Mouse (Mus musculus): Measurements from ENCODE around the gene Nup54. TPM values are rescaled to one million over a fixed set of nuclear protein-coding genes. Genes with fewer than 3 reads are reported as not detected.

The Nup54 gene
- polyA plus RNA-seq, 1 experiment, result 13.4 TPM

DNA sequence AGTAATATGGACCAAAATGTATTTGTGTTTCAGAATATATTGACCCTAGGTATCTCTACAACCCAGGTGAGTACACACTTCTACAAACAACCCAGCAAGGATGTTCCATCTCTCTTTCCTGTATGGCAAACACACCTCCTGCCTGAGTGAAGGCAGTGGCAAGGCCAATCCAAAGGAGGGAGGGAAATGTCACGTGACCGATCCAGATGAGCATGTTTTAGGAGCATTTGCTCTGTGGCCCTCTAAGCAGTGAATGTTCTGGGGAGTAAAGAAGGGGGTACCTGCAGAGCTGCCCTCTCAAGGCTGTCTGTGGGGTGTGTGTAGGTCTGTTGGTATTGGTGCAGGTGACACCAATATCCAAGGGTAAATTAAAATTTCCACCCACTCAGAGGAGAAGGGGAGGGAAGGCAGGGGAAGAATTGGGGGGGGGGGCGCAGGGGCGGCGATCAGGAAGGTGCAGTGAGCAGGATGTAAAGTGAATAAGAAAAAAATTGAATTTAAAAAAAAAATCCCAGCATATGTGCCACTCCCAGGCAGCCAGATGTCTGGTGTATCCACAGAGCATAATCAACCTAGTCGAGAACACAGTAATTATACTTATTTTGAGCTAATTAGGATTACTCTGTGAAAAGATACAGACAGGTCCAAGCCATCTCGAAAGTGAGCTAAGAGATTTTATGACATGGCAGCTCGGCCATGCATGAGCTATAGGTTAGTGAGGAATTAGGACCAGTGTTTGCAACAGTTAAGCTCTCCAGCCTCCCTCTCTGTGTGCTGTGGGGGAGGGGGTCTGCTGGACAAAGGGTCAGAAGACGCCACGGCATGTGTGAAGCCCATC lies 31.2 kb downstream of the Nup54 start:
- Histone ChIP-seq H3K4me3 (ENCODE audit: insufficient read depth, poor library complexity, severe bottlenecking) (no peak overlapping the region), H3K36me3 (ENCODE audit: control insufficient read depth, insufficient read depth) (no peaks in the 10 kb centered on the region), H3K27me3 (ENCODE audit: control insufficient read depth, insufficient read depth, insufficient read length) (no peaks in the 10 kb centered on the region), H3K79me2 (ENCODE audit: control insufficient read depth, insufficient read depth) (no peaks in the 10 kb centered on the region), H3K79me3 (ENCODE audit: low read depth) (no peaks in the 10 kb centered on the region), H3ac (ENCODE audit: control insufficient read depth, insufficient read length, low read depth) (no peak overlapping the region)
- TF ChIP-seq USF1 (IDR thresholded peaks at IDR 0.05; ENCODE audit: low read depth), result peak; percentile 53
- no peak for TF ChIP-seq CTCF (IDR thresholded peaks at IDR 0.05; ENCODE audit: control insufficient read depth, insufficient read depth, insufficient read length)

DNA sequence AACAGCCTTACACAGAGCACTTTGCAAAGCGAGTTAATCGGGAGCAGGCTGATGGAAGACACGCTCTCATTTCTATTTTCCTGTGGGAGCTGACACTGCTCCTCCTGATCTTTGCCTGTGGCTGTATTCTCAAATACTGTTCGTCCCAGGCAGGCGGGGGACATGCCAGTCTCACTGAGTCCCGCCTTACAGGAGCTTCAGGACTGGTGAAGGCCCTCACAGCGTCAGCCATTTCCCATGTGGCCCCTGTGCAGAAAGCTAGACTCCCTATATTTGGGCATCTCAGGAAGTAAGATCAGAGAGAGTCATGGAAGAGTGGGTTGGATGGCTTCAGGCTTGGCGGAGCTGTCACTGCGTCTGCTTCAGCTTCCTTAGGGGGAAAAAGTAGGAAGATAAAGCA lies 32.2 kb downstream of the Nup54 start:
- TF ChIP-seq CTCF (IDR thresholded peaks at IDR 0.05; ENCODE audit: control insufficient read depth, insufficient read depth, insufficient read length) (no peak), MYOG (IDR thresholded peaks at IDR 0.05; ENCODE audit: control insufficient read depth, extremely low read depth, insufficient read length) (no peak), MAX (IDR thresholded peaks at IDR 0.05) (no peak)
- no peaks in the 10 kb centered on the region for H3K79me3 ChIP-seq (ENCODE audit: low read depth)
- H3K4me3 ChIP-seq (ENCODE audit: insufficient read depth, poor library complexity, severe bottlenecking), result no peak overlapping the region
- H3K36me3 ChIP-seq (ENCODE audit: control insufficient read depth, insufficient read depth), result no peaks in the 10 kb centered on the region
- no peaks in the 10 kb centered on the region for H3K79me2 ChIP-seq (ENCODE audit: control insufficient read depth, insufficient read depth)
- H3K27me3 ChIP-seq (ENCODE audit: control insufficient read depth, insufficient read depth, insufficient read length), result no peaks in the 10 kb centered on the region
- no peak overlapping the region for H3ac ChIP-seq (ENCODE audit: control insufficient read depth, insufficient read length, low read depth)

DNA sequence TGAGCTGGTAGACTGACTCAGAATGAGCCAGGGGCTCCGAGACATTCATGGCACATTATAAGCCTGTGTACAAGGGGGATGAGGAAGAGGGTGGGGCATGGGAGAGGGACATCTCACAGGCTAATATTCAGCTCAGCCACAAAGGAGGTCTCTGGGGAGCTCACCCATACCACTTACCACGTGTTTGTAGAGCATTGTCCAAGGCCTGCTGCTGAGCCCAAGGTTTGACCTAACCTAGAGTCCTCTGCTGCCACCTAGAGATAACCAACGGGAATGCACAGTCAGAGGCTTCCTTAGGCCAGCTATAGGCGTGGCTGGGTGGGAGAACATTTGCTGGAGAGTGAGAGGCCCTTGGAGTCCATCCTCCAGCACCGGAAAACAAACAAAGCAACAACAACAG lies 36.9 kb downstream of the Nup54 start:
- peak; percentile 51 for TF ChIP-seq USF1 (IDR thresholded peaks at IDR 0.05; ENCODE audit: low read depth)
- TF ChIP-seq CTCF (IDR thresholded peaks at IDR 0.05; ENCODE audit: control insufficient read depth, insufficient read depth, insufficient read length), result peak; percentile 71
- TF ChIP-seq FOSL1 (IDR thresholded peaks at IDR 0.05; ENCODE audit: insufficient read depth, low read length, poor library complexity, severe bottlenecking), result no peak
- peak; percentile 91 for TF ChIP-seq MAX (IDR thresholded peaks at IDR 0.05)
- peak; percentile 63 for TF ChIP-seq MYOD1 (IDR thresholded peaks at IDR 0.05; ENCODE audit: control insufficient read depth, insufficient read length, low read depth)
- H3ac ChIP-seq (ENCODE audit: control insufficient read depth, insufficient read length, low read depth), result no peak overlapping the region
- no peaks in the 10 kb centered on the region for H3K79me3 ChIP-seq (ENCODE audit: low read depth)
- H3K79me2 ChIP-seq (ENCODE audit: control insufficient read depth, insufficient read depth), result no peaks in the 10 kb centered on the region
- no peaks in the 10 kb centered on the region for H3K27me3 ChIP-seq (ENCODE audit: control insufficient read depth, insufficient read depth, insufficient read length)
- no peaks in the 10 kb centered on the region for H3K36me3 ChIP-seq (ENCODE audit: control insufficient read depth, insufficient read depth)
- H3K4me3 ChIP-seq (ENCODE audit: insufficient read depth, poor library complexity, severe bottlenecking), result no peak overlapping the region

DNA sequence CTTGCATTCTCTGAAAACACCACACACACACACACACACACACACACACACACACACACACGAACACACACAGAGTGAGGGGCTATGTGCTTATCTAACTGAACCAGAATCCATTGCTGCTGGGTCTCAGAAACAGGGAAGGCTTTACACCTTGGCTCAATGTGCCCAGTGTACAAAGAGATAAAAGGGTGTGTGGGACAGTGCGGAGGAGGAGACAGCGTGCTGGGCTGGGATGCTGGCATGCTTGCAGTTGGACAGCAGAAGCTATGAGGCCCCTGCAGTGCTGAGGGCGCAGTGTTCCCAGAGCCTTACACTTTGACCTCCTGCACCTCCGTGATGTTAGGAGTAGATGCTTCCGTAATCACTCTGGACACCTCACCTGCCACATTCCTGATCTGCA lies 38.5 kb downstream of the Nup54 start:
- Histone ChIP-seq H3ac (ENCODE audit: control insufficient read depth, insufficient read length, low read depth) (no peak overlapping the region), H3K4me3 (ENCODE audit: insufficient read depth, poor library complexity, severe bottlenecking) (no peak overlapping the region), H3K79me2 (ENCODE audit: control insufficient read depth, insufficient read depth) (no peaks in the 10 kb centered on the region), H3K36me3 (ENCODE audit: control insufficient read depth, insufficient read depth) (no peaks in the 10 kb centered on the region), H3K27me3 (ENCODE audit: control insufficient read depth, insufficient read depth, insufficient read length) (no peaks in the 10 kb centered on the region), H3K79me3 (ENCODE audit: low read depth) (no peaks in the 10 kb centered on the region)
- TF ChIP-seq MAX (IDR thresholded peaks at IDR 0.05) (no peak), FOSL1 (IDR thresholded peaks at IDR 0.05; ENCODE audit: insufficient read depth, low read length, poor library complexity, severe bottlenecking) (no peak), USF1 (IDR thresholded peaks at IDR 0.05; ENCODE audit: low read depth) (no peak), MYOD1 (IDR thresholded peaks at IDR 0.05; ENCODE audit: control insufficient read depth, insufficient read length, low read depth) (no peak), CEBPB (IDR thresholded peaks at IDR 0.05; ENCODE audit: low read depth) (no peak), CTCF (IDR thresholded peaks at IDR 0.05; ENCODE audit: control insufficient read depth, insufficient read depth, insufficient read length) (no peak), MYOG (IDR thresholded peaks at IDR 0.05; ENCODE audit: control insufficient read depth, extremely low read depth, insufficient read length) (no peak)

DNA sequence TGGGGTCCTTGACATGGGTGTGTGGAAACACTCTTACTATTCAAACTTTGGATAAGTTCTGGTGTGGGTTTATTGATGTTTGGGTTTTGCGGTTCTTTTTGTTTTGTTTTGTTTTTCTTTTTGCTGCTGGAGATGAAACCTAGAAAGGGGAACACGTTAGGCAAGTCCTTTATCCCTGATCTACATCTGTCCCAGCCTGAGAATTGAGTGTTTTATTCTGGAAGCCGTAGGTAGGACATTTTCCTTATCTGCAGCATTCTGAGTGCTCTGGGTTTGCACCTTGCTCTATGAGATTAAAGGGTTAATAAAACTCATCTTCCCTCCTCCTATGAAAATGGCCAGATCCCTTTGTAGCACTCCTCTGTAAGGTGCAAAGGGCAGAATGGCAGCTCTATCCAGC lies 39.3 kb downstream of the Nup54 start:
- TF ChIP-seq CTCF (IDR thresholded peaks at IDR 0.05; ENCODE audit: control insufficient read depth, insufficient read depth, insufficient read length) (no peak), FOSL1 (IDR thresholded peaks at IDR 0.05; ENCODE audit: insufficient read depth, low read length, poor library complexity, severe bottlenecking) (no peak), MAX (IDR thresholded peaks at IDR 0.05) (no peak), CEBPB (IDR thresholded peaks at IDR 0.05; ENCODE audit: low read depth) (no peak), MYOG (IDR thresholded peaks at IDR 0.05; ENCODE audit: control insufficient read depth, extremely low read depth, insufficient read length) (no peak), MYOD1 (IDR thresholded peaks at IDR 0.05; ENCODE audit: control insufficient read depth, insufficient read length, low read depth) (no peak), USF1 (IDR thresholded peaks at IDR 0.05; ENCODE audit: low read depth) (no peak)
- Histone ChIP-seq H3K4me3 (ENCODE audit: insufficient read depth, poor library complexity, severe bottlenecking) (no peak overlapping the region), H3K79me3 (ENCODE audit: low read depth) (no peaks in the 10 kb centered on the region), H3K79me2 (ENCODE audit: control insufficient read depth, insufficient read depth) (no peaks in the 10 kb centered on the region), H3ac (ENCODE audit: control insufficient read depth, insufficient read length, low read depth) (no peak overlapping the region), H3K36me3 (ENCODE audit: control insufficient read depth, insufficient read depth) (no peaks in the 10 kb centered on the region), H3K27me3 (ENCODE audit: control insufficient read depth, insufficient read depth, insufficient read length) (no peaks in the 10 kb centered on the region)

DNA sequence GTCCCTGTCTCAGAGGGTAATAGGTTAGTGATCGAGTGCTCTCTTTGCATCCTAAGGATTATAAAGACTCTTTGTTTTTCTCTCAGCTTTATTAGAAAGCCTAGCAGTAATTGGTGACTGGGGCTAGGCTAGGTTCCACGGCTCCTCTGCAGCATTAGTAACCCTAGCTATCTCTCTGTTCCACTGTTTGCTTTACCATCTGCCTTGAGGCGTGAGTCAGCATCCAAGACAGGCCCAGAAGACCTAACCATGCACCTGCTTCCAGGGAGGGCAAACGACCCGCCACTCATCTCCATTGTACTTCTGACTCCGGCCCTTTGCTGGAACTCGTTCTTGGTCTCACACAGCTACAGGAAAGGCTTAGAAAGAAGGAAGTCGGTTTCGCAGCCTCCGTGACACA lies 41.2 kb downstream of the Nup54 start:
- H3ac ChIP-seq (ENCODE audit: control insufficient read depth, insufficient read length, low read depth), result no peak overlapping the region
- H3K27me3 ChIP-seq (ENCODE audit: control insufficient read depth, insufficient read depth, insufficient read length), result no peaks in the 10 kb centered on the region
- H3K4me3 ChIP-seq (ENCODE audit: insufficient read depth, poor library complexity, severe bottlenecking), result no peak overlapping the region
- H3K79me3 ChIP-seq (ENCODE audit: low read depth), result no peaks in the 10 kb centered on the region
- TF ChIP-seq FOSL1 (IDR thresholded peaks at IDR 0.05; ENCODE audit: insufficient read depth, low read length, poor library complexity, severe bottlenecking) (no peak), CTCF (IDR thresholded peaks at IDR 0.05; ENCODE audit: control insufficient read depth, insufficient read depth, insufficient read length) (no peak), CEBPB (IDR thresholded peaks at IDR 0.05; ENCODE audit: low read depth) (no peak), USF1 (IDR thresholded peaks at IDR 0.05; ENCODE audit: low read depth) (no peak), MYOG (IDR thresholded peaks at IDR 0.05; ENCODE audit: control insufficient read depth, extremely low read depth, insufficient read length) (no peak), MYOD1 (IDR thresholded peaks at IDR 0.05; ENCODE audit: control insufficient read depth, insufficient read length, low read depth) (no peak), MAX (IDR thresholded peaks at IDR 0.05) (no peak)
- H3K36me3 ChIP-seq (ENCODE audit: control insufficient read depth, insufficient read depth), result no peaks in the 10 kb centered on the region
- H3K79me2 ChIP-seq (ENCODE audit: control insufficient read depth, insufficient read depth), result no peaks in the 10 kb centered on the region
